Mouse (Mus musculus) heart, adult 2 months (tissue): ENCODE data around the gene Ovol1.

Experiments used
- CTCF ChIP-seq: fragments of 200-600 bp; IDR thresholded peaks from 2 replicates; pipeline ENCODE4 v1.8.1; 2022; ENCODE audit warnings: antibody characterized with exemption, mild to moderate bottlenecking, moderate library complexity
- EP300 ChIP-seq: fragments of 200-500 bp; IDR thresholded peaks from 2 replicates; pipeline ENCODE4 v1.6.1; 2011; ENCODE audit warnings: low read depth, low read length, control low read depth; ENCODE audit not compliant: insufficient read depth
- POLR2A ChIP-seq: fragments of 200-500 bp; IDR thresholded peaks from 2 replicates; pipeline ENCODE4 v1.6.1; 2011; ENCODE audit warnings: mild to moderate bottlenecking, low read depth, low read length, control low read depth; ENCODE audit not compliant: insufficient read depth

GRCm38 (mm10) chr19:5572331-5573125 lies 12.1 kb upstream of the Ovol1 start:
- TF ChIP-seq CTCF (no peak), POLR2A (no peak), EP300 (no peak)
